24 mouse cellular contexts compared by ENCODE assay signal in genomic region chr1:25921184-25921583, GRCm38 (mm10).
"Had no signal": no experiment of that assay in that cellular context is flagged by ENCODE, and none has a peak within 500 bp of the region (broad histone marks: within the 10 kb centered on the region; RNA-seq: fewer than 3 reads in every experiment).

No protein-coding gene starts in this region.

- H3K4me2 ChIP-seq: limb, embryonic 13.5 days; liver, embryonic 12.5 days; liver, embryonic 15.5 days; lung, embryonic 15.5 days; midbrain, embryonic 13.5 days; neural tube, embryonic 13.5 days had no signal

- ATAC-seq: liver, embryonic 12.5 days; midbrain, embryonic 13.5 days; midbrain, embryonic 16.5 days had no signal

- H3K4me1 ChIP-seq: limb, embryonic 10.5 days; limb, embryonic 13.5 days; liver, embryonic 12.5 days; liver, embryonic 15.5 days; lung, embryonic 15.5 days; megakaryocyte, embryonic 14.5 days; midbrain, embryonic 10.5 days; midbrain, embryonic 13.5 days; neural tube, embryonic 13.5 days had no signal

- H3K27ac ChIP-seq: kidney, postnatal 0 days; layer of hippocampus, adult 2 months; limb, embryonic 10.5 days; limb, embryonic 13.5 days; liver, embryonic 12.5 days; liver, embryonic 15.5 days; lung, embryonic 15.5 days; midbrain, embryonic 10.5 days; midbrain, embryonic 13.5 days; neural tube, embryonic 13.5 days had no signal

- H3K9me3 ChIP-seq: limb, embryonic 10.5 days; limb, embryonic 13.5 days; liver, embryonic 12.5 days; liver, embryonic 15.5 days; lung, embryonic 15.5 days; megakaryocyte, embryonic 14.5 days; midbrain, embryonic 10.5 days; midbrain, embryonic 13.5 days; neural tube, embryonic 13.5 days had no signal

- H3K4me3 ChIP-seq: layer of hippocampus, adult 2 months; limb, embryonic 10.5 days; limb, embryonic 13.5 days; liver, embryonic 12.5 days; liver, embryonic 15.5 days; lung, embryonic 15.5 days; megakaryocyte, embryonic 14.5 days; midbrain, embryonic 10.5 days; midbrain, embryonic 13.5 days; myocyte; neural tube, embryonic 13.5 days had no signal

- H3K27me3 ChIP-seq: limb, embryonic 13.5 days; liver, embryonic 12.5 days; liver, embryonic 15.5 days; lung, embryonic 15.5 days; megakaryocyte, embryonic 14.5 days; midbrain, embryonic 13.5 days; neural tube, embryonic 13.5 days had no signal

- H3K36me3 ChIP-seq: limb, embryonic 10.5 days; limb, embryonic 13.5 days; liver, embryonic 12.5 days; liver, embryonic 15.5 days; lung, embryonic 15.5 days; midbrain, embryonic 10.5 days; midbrain, embryonic 13.5 days; neural tube, embryonic 13.5 days had no signal

- DNase-seq: kidney, postnatal 25 days; layer of hippocampus, adult 9-11 months; liver; lung, adult 18-20 months; lung, postnatal 10 days; lung, postnatal 36 days; retina, postnatal 1 day; right cerebral cortex, postnatal 25 days; thymus, adult 2 months; thymus, postnatal 14 days; thymus, postnatal 4 days had no signal

- H3K9ac ChIP-seq: limb, embryonic 13.5 days; liver, embryonic 12.5 days; liver, embryonic 15.5 days; lung, embryonic 15.5 days; midbrain, embryonic 13.5 days; neural tube, embryonic 13.5 days had no signal
